Comparison of ENCODE assay signal across 12 mouse cellular contexts in genomic region chr4:43633736-43634135, GRCm38 (mm10). TPM values are rescaled to one million over a fixed set of nuclear protein-coding genes. Genes with fewer than 3 reads are reported as not detected.
DNase-seq lines count a peak whose midpoint lies in the region; ATAC-seq and TF ChIP-seq lines count a peak whose summit lies in the region.
"Had no signal": no experiment of that assay in that cellular context is flagged by ENCODE, and none has a peak within 500 bp of the region (broad histone marks: within the 10 kb centered on the region; RNA-seq: fewer than 3 reads in every experiment).

No protein-coding gene starts in this region.

- H3K36me3 ChIP-seq in limb, embryonic 13.5 days = no peaks in the 10 kb centered on the region
- no peaks in the 10 kb centered on the region for H3K36me3 ChIP-seq in neural tube, embryonic 12.5 days

- H3K4me2 ChIP-seq in limb, embryonic 13.5 days (replicated peaks) = peak overlapping the region; percentile 94
- peak overlapping the region; percentile 92 for H3K4me2 ChIP-seq in neural tube, embryonic 12.5 days (replicated peaks)

- no peak overlapping the region for H3K27ac ChIP-seq in limb, embryonic 13.5 days
- H3K27ac ChIP-seq in neural tube, embryonic 12.5 days = no peak overlapping the region
- H3K27ac ChIP-seq: layer of hippocampus, adult 2 months had no signal

- TF ChIP-seq POLR2A in lung, adult 2 months (IDR thresholded peaks at IDR 0.05; ENCODE audit: borderline replicate concordance, extremely low read depth, low read depth, low read length) = no peak

- H3K4me1 ChIP-seq in limb, embryonic 13.5 days = peaks cover 45% of the 10 kb centered on the region
- peaks cover 30% of the 10 kb centered on the region for H3K4me1 ChIP-seq in neural tube, embryonic 12.5 days
- H3K4me1 ChIP-seq in lung, adult 2 months (ENCODE audit: control insufficient read depth, insufficient read depth, low read length) = peaks cover 4% of the 10 kb centered on the region; the same call in 1 of the 2 replicates

- peak; percentile 2 for DNase-seq in embryo, embryonic 10 days (ENCODE audit: low spot score)
- no peak for DNase-seq in embryo, embryonic 11 days
- peak; percentile 3 for DNase-seq in kidney, postnatal 10 days
- no peak for DNase-seq in kidney, adult 18-20 months
- no peak for DNase-seq in cerebellum, adult 18-20 months
- no peak for DNase-seq in lung, adult 2 months
- DNase-seq: heart, postnatal 4 days; lung, adult 18-20 months; right cerebral cortex, adult 18-20 months had no signal

- 87% methylated on average over 2 of the region's 2 CpGs for WGBS in limb, embryonic 13.5 days
- 93% methylated on average over 2 of the region's 2 CpGs for WGBS in neural tube, embryonic 12.5 days
- 76% methylated on average over 2 of the region's 2 CpGs for WGBS in lung, adult 2 months

- no peak for TF ChIP-seq CTCF in lung, adult 2 months (IDR thresholded peaks at IDR 0.05; ENCODE audit: insufficient read depth, low read length)

- no peak for ATAC-seq in limb, embryonic 13.5 days (ENCODE audit: low FRiP score, low read depth)
- no peak for ATAC-seq in neural tube, embryonic 12.5 days (ENCODE audit: low FRiP score, low read depth)

- H3K27me3 ChIP-seq in limb, embryonic 13.5 days = peaks cover 9% of the 10 kb centered on the region; the same call in 1 of the 2 replicates
- no peaks in the 10 kb centered on the region for H3K27me3 ChIP-seq in neural tube, embryonic 12.5 days (replicated peaks)

- peak overlapping the region; percentile 36; the same call in 1 of the 2 replicates for H3K9ac ChIP-seq in limb, embryonic 13.5 days
- H3K9ac ChIP-seq in neural tube, embryonic 12.5 days = no peak overlapping the region

- no peaks in the 10 kb centered on the region for H3K9me3 ChIP-seq in limb, embryonic 13.5 days
- H3K9me3 ChIP-seq in neural tube, embryonic 12.5 days = no peaks in the 10 kb centered on the region

- no peak overlapping the region for H3K4me3 ChIP-seq in limb, embryonic 13.5 days
- 0 out of 2 replicates have a peak overlapping the region, but pooled peaks have one; percentile 11 for H3K4me3 ChIP-seq in neural tube, embryonic 12.5 days
- H3K4me3 ChIP-seq in lung, adult 2 months (replicated peaks; ENCODE audit: extremely low read depth, low read depth, low read length) = no peak overlapping the region
- H3K4me3 ChIP-seq: layer of hippocampus, adult 2 months had no signal

RNA-seq across cellular contexts. Expression of gene Npr2, which starts 2.0 kb away (rescaled TPM):
- 18.7 and 20.2 TPM in 2 replicates for polyA plus RNA-seq in limb, embryonic 13.5 days (2015; fragmentation: Nextera tagmentation; extraction: Ambion mirVana)
- polyA plus RNA-seq in neural tube, embryonic 12.5 days (2016; fragmentation: Nextera tagmentation; extraction: Ambion mirVana) = 45.4 and 60.1 TPM in 2 replicates
- polyA plus RNA-seq in lung, adult 2 months (2012; rRNA removed) = 77.5 and 97.5 TPM in 2 replicates

RNA-seq across cellular contexts. Expression of gene Spag8, which starts 19.7 kb away (rescaled TPM):
- polyA plus RNA-seq in limb, embryonic 13.5 days (2015; fragmentation: Nextera tagmentation; extraction: Ambion mirVana) = 0.84 and 1.00 TPM in 2 replicates
- 2.7 and 3.0 TPM in 2 replicates for polyA plus RNA-seq in neural tube, embryonic 12.5 days (2016; fragmentation: Nextera tagmentation; extraction: Ambion mirVana)
- 12.1 and 14.7 TPM in 2 replicates for polyA plus RNA-seq in lung, adult 2 months (2012; rRNA removed)

RNA-seq across cellular contexts. Expression of gene Hint2, which starts 22.5 kb away (rescaled TPM):
- 78.3 and 90.2 TPM in 2 replicates for polyA plus RNA-seq in limb, embryonic 13.5 days (2015; fragmentation: Nextera tagmentation; extraction: Ambion mirVana)
- 71.0 and 74.6 TPM in 2 replicates for polyA plus RNA-seq in neural tube, embryonic 12.5 days (2016; fragmentation: Nextera tagmentation; extraction: Ambion mirVana)
- polyA plus RNA-seq in lung, adult 2 months (2012; rRNA removed) = 61.6 and 71.6 TPM in 2 replicates

RNA-seq across cellular contexts. Expression of gene Tmem8b, which starts 35.0 kb away (rescaled TPM):
- 7.8 and 8.2 TPM in 2 replicates for polyA plus RNA-seq in limb, embryonic 13.5 days (2015; fragmentation: Nextera tagmentation; extraction: Ambion mirVana)
- 11.8 and 14.2 TPM in 2 replicates for polyA plus RNA-seq in neural tube, embryonic 12.5 days (2016; fragmentation: Nextera tagmentation; extraction: Ambion mirVana)
- 13.1 and 17.3 TPM in 2 replicates for polyA plus RNA-seq in lung, adult 2 months (2012; rRNA removed)

RNA-seq across cellular contexts. Expression of gene Fam221b, which starts 35.2 kb away (rescaled TPM):
- polyA plus RNA-seq in limb, embryonic 13.5 days (2015; fragmentation: Nextera tagmentation; extraction: Ambion mirVana) = 2.5 and 2.6 TPM in 2 replicates
- 3.2 and 3.3 TPM in 2 replicates for polyA plus RNA-seq in neural tube, embryonic 12.5 days (2016; fragmentation: Nextera tagmentation; extraction: Ambion mirVana)
- polyA plus RNA-seq in lung, adult 2 months (2012; rRNA removed) = 0.04 and 0.15 TPM in 2 replicates

Comparison
In these comparisons a context has a peak if more than half of its experiments do, and no peak if none do; other contexts are left out.
1. DNase-seq: peak in embryo, embryonic 10 days (single experiment) and kidney, postnatal 10 days (single experiment); none in embryo, embryonic 11 days (single experiment), kidney, adult 18-20 months (single experiment), cerebellum, adult 18-20 months (0 of 2) and lung, adult 2 months (single experiment).